Mouse (Mus musculus): Measurements from ENCODE around the gene Secisbp2l. TPM values are rescaled to one million over a fixed set of nuclear protein-coding genes. Genes with fewer than 3 reads are reported as not detected.
A peak's percentile ranks its signal among the peaks of the same experiment; 100 is the strongest.

The Secisbp2l gene
- polyA plus RNA-seq, 1 experiment, result 59.0 TPM

GRCm38 (mm10) chr2:125801038-125801437 is 18.4 kb upstream of the Secisbp2l start:
- peaks cover 8% of the 10 kb centered on the region for H3K4me1 ChIP-seq (ENCODE audit: control insufficient read depth, insufficient read depth, low read length)
- no peak overlapping the region for H3K27ac ChIP-seq (ENCODE audit: insufficient read depth, low read depth, low read length)
- H3K4me3 ChIP-seq (ENCODE audit: insufficient read depth, low read length), result no peak overlapping the region
- TF ChIP-seq POLR2A (IDR thresholded peaks at IDR 0.05; ENCODE audit: borderline replicate concordance, low read depth, low read length) (no peak), CTCF (IDR thresholded peaks at IDR 0.05; ENCODE audit: low read depth, low read length) (no peak)

DNA sequence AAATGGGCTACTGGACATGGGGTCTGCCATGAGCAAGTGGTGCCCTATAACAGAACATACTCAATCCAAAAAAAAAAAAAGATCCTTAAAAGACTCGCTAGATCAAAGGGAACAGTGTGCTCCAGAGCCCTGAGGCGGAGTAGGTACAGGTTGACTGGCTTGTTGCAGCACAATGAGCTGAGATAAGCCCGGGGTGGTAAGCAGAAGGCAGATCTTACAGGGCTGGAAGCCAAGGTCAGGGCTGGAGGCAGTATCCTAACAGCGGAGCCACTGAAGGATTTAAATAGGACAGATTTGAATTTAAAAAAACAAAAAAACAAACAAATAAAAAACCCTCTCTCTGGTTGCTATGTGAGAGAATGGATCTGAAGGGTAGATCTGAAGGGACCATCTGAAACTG is 17.8 kb upstream of the Secisbp2l start:
- H3K4me3 ChIP-seq (ENCODE audit: insufficient read depth, low read length), result no peak overlapping the region
- TF ChIP-seq POLR2A (IDR thresholded peaks at IDR 0.05; ENCODE audit: borderline replicate concordance, low read depth, low read length) (no peak), CTCF (IDR thresholded peaks at IDR 0.05; ENCODE audit: low read depth, low read length) (no peak)

DNA sequence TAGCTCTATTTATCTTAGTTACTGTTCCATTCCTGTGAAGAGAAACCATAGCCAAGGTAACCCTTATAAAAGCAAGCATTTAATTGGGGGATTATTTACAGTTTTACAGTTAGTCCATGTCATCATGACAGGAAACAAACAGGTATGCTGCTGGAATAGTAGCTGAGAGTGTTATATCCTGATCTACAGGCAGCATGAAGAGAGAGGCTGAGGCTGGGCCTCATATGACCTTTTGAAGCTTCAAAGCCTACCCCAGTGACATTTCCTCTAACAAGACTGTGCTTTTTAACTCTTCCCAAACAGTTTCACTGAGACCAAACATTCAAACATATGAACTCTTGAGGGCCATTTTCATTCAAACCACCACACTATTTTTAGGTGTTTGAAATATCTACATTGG is 15.2 kb upstream of the Secisbp2l start:
- H3K4me1 ChIP-seq (ENCODE audit: control insufficient read depth, insufficient read depth, low read length), result peaks cover 19% of the 10 kb centered on the region
- H3K27ac ChIP-seq (ENCODE audit: insufficient read depth, low read depth, low read length), result no peak overlapping the region
- no peak for TF ChIP-seq CTCF (IDR thresholded peaks at IDR 0.05; ENCODE audit: low read depth, low read length)
- no peak for TF ChIP-seq POLR2A (IDR thresholded peaks at IDR 0.05; ENCODE audit: borderline replicate concordance, low read depth, low read length)
- no peak overlapping the region for H3K4me3 ChIP-seq (ENCODE audit: insufficient read depth, low read length)

More for the DNA sequence above, 17.8 kb upstream of the Secisbp2l start:
- H3K27ac ChIP-seq (ENCODE audit: insufficient read depth, low read depth, low read length), result no peak overlapping the region
- peaks cover 8% of the 10 kb centered on the region for H3K4me1 ChIP-seq (ENCODE audit: control insufficient read depth, insufficient read depth, low read length)

GRCm38 (mm10) chr2:125795118-125795517 is 12.4 kb upstream of the Secisbp2l start:
- Histone ChIP-seq H3K4me1 (ENCODE audit: control insufficient read depth, insufficient read depth, low read length) (peaks cover 37% of the 10 kb centered on the region), H3K4me3 (ENCODE audit: insufficient read depth, low read length) (no peak overlapping the region), H3K27ac (ENCODE audit: insufficient read depth, low read depth, low read length) (no peak overlapping the region)
- TF ChIP-seq CTCF (IDR thresholded peaks at IDR 0.05; ENCODE audit: low read depth, low read length) (no peak), POLR2A (IDR thresholded peaks at IDR 0.05; ENCODE audit: borderline replicate concordance, low read depth, low read length) (no peak)

- H3K27ac ChIP-seq (ENCODE audit: insufficient read depth, low read depth, low read length), result no peak overlapping the region
- H3K4me1 ChIP-seq (ENCODE audit: control insufficient read depth, insufficient read depth, low read length), result peaks cover 46% of the 10 kb centered on the region
- no peak overlapping the region for H3K4me3 ChIP-seq (ENCODE audit: insufficient read depth, low read length)
- TF ChIP-seq POLR2A (IDR thresholded peaks at IDR 0.05; ENCODE audit: borderline replicate concordance, low read depth, low read length) (no peak), CTCF (IDR thresholded peaks at IDR 0.05; ENCODE audit: low read depth, low read length) (no peak)
Measured at GRCm38 (mm10) chr2:125794166-125794565, 11.5 kb upstream of the Secisbp2l start.

- TF ChIP-seq POLR2A (IDR thresholded peaks at IDR 0.05; ENCODE audit: borderline replicate concordance, low read depth, low read length), result no peak
- TF ChIP-seq CTCF (IDR thresholded peaks at IDR 0.05; ENCODE audit: low read depth, low read length), result no peak
- Histone ChIP-seq H3K27ac (ENCODE audit: insufficient read depth, low read depth, low read length) (peak overlapping the region; percentile 94), H3K4me1 (ENCODE audit: control insufficient read depth, insufficient read depth, low read length) (peaks cover 47% of the 10 kb centered on the region), H3K4me3 (ENCODE audit: insufficient read depth, low read length) (peak overlapping the region; percentile 53; the same call in 1 of the 2 replicates)
Measured at GRCm38 (mm10) chr2:125792879-125793261, 10.2 kb upstream of the Secisbp2l start.

GRCm38 (mm10) chr2:125792144-125792878 is 9.6 kb upstream of the Secisbp2l start:
- Histone ChIP-seq H3K4me1 (ENCODE audit: control insufficient read depth, insufficient read depth, low read length) (peaks cover 51% of the 10 kb centered on the region), H3K27ac (ENCODE audit: insufficient read depth, low read depth, low read length) (peak overlapping the region; percentile 94), H3K4me3 (ENCODE audit: insufficient read depth, low read length) (peak overlapping the region; percentile 53)
- TF ChIP-seq CTCF (IDR thresholded peaks at IDR 0.05; ENCODE audit: low read depth, low read length) (no peak), POLR2A (IDR thresholded peaks at IDR 0.05; ENCODE audit: borderline replicate concordance, low read depth, low read length) (no peak)

- H3K4me3 ChIP-seq (ENCODE audit: insufficient read depth, low read length), result peak overlapping the region; percentile 30
- peak overlapping the region; percentile 94 for H3K27ac ChIP-seq (ENCODE audit: insufficient read depth, low read depth, low read length)
- no peak for TF ChIP-seq CTCF (IDR thresholded peaks at IDR 0.05; ENCODE audit: low read depth, low read length)
- TF ChIP-seq POLR2A (IDR thresholded peaks at IDR 0.05; ENCODE audit: borderline replicate concordance, low read depth, low read length), result no peak
Measured at GRCm38 (mm10) chr2:125791485-125791885, 8.8 kb upstream of the Secisbp2l start.

DNA sequence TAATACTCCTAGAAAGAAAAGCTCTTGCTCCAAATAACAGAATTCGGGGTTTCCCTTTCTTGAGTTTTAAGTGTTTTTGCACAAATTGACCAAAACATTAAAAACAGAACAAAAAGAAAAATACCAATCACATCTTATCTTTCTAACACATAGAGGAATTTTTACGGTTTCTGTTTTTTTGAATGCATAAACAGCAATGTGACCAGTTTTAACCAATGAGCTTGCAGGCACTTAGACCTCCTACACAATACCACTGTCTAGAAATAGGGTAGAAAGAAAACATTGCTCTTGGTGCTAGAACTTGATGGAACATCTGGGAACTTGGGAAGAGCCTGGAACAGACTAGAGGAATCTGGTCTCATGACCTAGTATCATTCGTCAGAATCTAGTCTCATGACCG is 7.6 kb upstream of the Secisbp2l start:
- Histone ChIP-seq H3K4me3 (ENCODE audit: insufficient read depth, low read length) (no peak overlapping the region), H3K4me1 (ENCODE audit: control insufficient read depth, insufficient read depth, low read length) (peaks cover 53% of the 10 kb centered on the region), H3K27ac (ENCODE audit: insufficient read depth, low read depth, low read length) (no peak overlapping the region)

More at GRCm38 (mm10) chr2:125791485-125791885, 8.8 kb upstream of the Secisbp2l start:
- H3K4me1 ChIP-seq (ENCODE audit: control insufficient read depth, insufficient read depth, low read length), result peaks cover 53% of the 10 kb centered on the region

DNA sequence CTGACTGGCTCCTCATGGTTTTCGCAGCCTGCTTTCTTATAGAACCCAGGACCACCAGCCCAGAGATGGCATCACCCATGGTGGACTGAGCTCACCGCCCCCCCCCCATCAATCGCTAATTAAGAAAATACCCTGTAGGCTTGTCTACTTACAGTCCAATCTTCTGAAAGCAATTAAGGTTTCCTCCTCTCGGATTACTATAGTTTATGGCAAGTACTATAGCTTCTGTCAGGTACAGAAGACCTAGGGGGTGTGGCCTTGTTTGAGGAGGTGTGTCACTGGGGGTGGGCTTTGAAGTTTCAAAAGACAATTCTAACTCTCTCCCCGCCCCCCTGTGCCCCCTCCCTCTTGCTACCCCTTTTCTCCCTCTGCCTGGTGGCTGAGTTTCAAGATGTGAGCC is 6.6 kb upstream of the Secisbp2l start:
- Histone ChIP-seq H3K4me1 (ENCODE audit: control insufficient read depth, insufficient read depth, low read length) (peaks cover 47% of the 10 kb centered on the region), H3K4me3 (ENCODE audit: insufficient read depth, low read length) (no peak overlapping the region), H3K27ac (ENCODE audit: insufficient read depth, low read depth, low read length) (peak overlapping the region; percentile 42; the same call in 1 of the 2 replicates)
- no peak for TF ChIP-seq CTCF (IDR thresholded peaks at IDR 0.05; ENCODE audit: low read depth, low read length)
- TF ChIP-seq POLR2A (IDR thresholded peaks at IDR 0.05; ENCODE audit: borderline replicate concordance, low read depth, low read length), result no peak

More for the DNA sequence above, 7.6 kb upstream of the Secisbp2l start:
- no peak for TF ChIP-seq POLR2A (IDR thresholded peaks at IDR 0.05; ENCODE audit: borderline replicate concordance, low read depth, low read length)
- no peak for TF ChIP-seq CTCF (IDR thresholded peaks at IDR 0.05; ENCODE audit: low read depth, low read length)
